Mouse (Mus musculus): ENCODE data around the gene Olfr569. TPM values are rescaled to one million over a fixed set of nuclear protein-coding genes. Genes with fewer than 3 reads are reported as not detected.

Olfr569 gene
- polyA plus RNA-seq (2014; fragmentation: Illumina TruSeq; extraction: RNeasy Lipid Tissue Mini Kit (QIAGEN cat#74804); ENCODE audit: insufficient read depth, low read depth, low replicate concordance): not detected

GRCm38 (mm10) chr7:102890782-102891181 is at the start of gene Olfr569:
TSS of gene Olfr569 (minus strand) at chr7:102890882.

DNA sequence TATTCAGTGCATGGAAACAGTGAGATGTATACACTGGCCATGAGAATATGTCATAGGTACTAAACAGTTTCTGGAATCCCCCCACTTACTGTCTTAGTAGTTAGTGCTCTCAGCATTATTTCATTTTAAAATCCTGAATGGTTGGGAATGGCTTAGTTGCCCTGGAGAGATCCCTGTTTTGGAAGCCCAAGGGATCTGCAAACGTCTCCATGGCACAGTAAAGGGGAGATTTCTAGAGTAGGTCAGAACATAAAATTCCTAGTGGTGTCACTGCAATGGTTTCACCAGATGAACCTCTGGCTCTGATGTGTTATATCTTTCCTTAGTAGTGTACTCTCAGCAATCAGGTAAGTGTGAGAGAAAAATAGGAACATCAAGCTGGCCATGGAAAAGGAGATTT is 33.4 kb upstream of the Olfr569 start, which contains the start of gene Olfr572:
Gene Olfr572 (plus strand): TSS at position 301 of the 400 bp plus-strand sequence.

GRCm38 (mm10) chr7:102917032-102917875 is 26.6 kb upstream of the Olfr569 start, which contains the start of gene Olfr571:
TSS of gene Olfr571 (minus strand) at chr7:102917536.

GRCm38 (mm10) chr7:102876822-102877221 is 13.9 kb downstream of the Olfr569 start, which contains the start of gene Olfr568:
TSS of gene Olfr568 (plus strand) at chr7:102877122.

DNA sequence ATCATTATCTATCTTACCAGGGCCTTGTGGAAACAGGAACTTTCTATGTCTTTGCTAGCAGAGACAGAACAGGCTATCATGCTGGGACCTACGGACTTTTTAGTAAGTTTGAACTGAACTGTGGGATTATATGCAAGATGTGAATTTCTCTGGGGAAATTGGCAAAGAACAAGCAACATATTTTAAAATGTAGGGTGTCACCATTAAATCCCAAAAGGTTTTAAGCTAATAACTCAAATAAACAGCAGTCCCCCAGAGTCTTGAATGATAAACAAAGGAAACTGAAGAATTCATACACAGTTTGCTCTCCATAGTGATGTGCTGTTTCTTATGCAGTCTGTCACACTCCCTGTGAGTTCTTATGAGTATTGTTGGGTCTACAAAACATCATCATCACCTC is 32.0 kb downstream of the Olfr569 start, which contains the start of gene Olfr566:
Gene Olfr566 (minus strand): TSS at position 101 of the 400 bp plus-strand sequence.

Other genes with a start within 250 kb of the Olfr569 start
- gene Olfr555, start 232.1 kb downstream of the Olfr569 start, polyA plus RNA-seq (2014; fragmentation: Illumina TruSeq; extraction: RNeasy Lipid Tissue Mini Kit (QIAGEN cat#74804); ENCODE audit: insufficient read depth, low read depth, low replicate concordance): not detected
- gene Olfr556, start 226.0 kb downstream of the Olfr569 start, polyA plus RNA-seq (2014; fragmentation: Illumina TruSeq; extraction: RNeasy Lipid Tissue Mini Kit (QIAGEN cat#74804); ENCODE audit: insufficient read depth, low read depth, low replicate concordance): not detected
- gene Trim68, start 203.6 kb downstream of the Olfr569 start, polyA plus RNA-seq (2014; fragmentation: Illumina TruSeq; extraction: RNeasy Lipid Tissue Mini Kit (QIAGEN cat#74804); ENCODE audit: insufficient read depth, low read depth, low replicate concordance): 7.2 TPM
- gene Olfr557, start 195.0 kb downstream of the Olfr569 start, polyA plus RNA-seq (2014; fragmentation: Illumina TruSeq; extraction: RNeasy Lipid Tissue Mini Kit (QIAGEN cat#74804); ENCODE audit: insufficient read depth, low read depth, low replicate concordance): not detected
- gene Olfr558, start 188.7 kb downstream of the Olfr569 start, polyA plus RNA-seq (2014; fragmentation: Illumina TruSeq; extraction: RNeasy Lipid Tissue Mini Kit (QIAGEN cat#74804); ENCODE audit: insufficient read depth, low read depth, low replicate concordance): 0.21 TPM
- not detected for gene Olfr33, start 171.8 kb downstream of the Olfr569 start, polyA plus RNA-seq (2014; fragmentation: Illumina TruSeq; extraction: RNeasy Lipid Tissue Mini Kit (QIAGEN cat#74804); ENCODE audit: insufficient read depth, low read depth, low replicate concordance)
- not detected for gene Olfr559, start 163.4 kb downstream of the Olfr569 start, polyA plus RNA-seq (2014; fragmentation: Illumina TruSeq; extraction: RNeasy Lipid Tissue Mini Kit (QIAGEN cat#74804); ENCODE audit: insufficient read depth, low read depth, low replicate concordance)
- gene Olfr560, start 131.5 kb downstream of the Olfr569 start, polyA plus RNA-seq (2014; fragmentation: Illumina TruSeq; extraction: RNeasy Lipid Tissue Mini Kit (QIAGEN cat#74804); ENCODE audit: insufficient read depth, low read depth, low replicate concordance): not detected
- gene Olfr78, start 131.4 kb downstream of the Olfr569 start, polyA plus RNA-seq (2014; fragmentation: Illumina TruSeq; extraction: RNeasy Lipid Tissue Mini Kit (QIAGEN cat#74804); ENCODE audit: insufficient read depth, low read depth, low replicate concordance): not detected
- gene Olfr561, start 119.7 kb downstream of the Olfr569 start, polyA plus RNA-seq (2014; fragmentation: Illumina TruSeq; extraction: RNeasy Lipid Tissue Mini Kit (QIAGEN cat#74804); ENCODE audit: insufficient read depth, low read depth, low replicate concordance): not detected
- not detected for gene Olfr564, start 87.4 kb downstream of the Olfr569 start, polyA plus RNA-seq (2014; fragmentation: Illumina TruSeq; extraction: RNeasy Lipid Tissue Mini Kit (QIAGEN cat#74804); ENCODE audit: insufficient read depth, low read depth, low replicate concordance)
- gene Olfr566, start 32.1 kb downstream of the Olfr569 start, polyA plus RNA-seq (2014; fragmentation: Illumina TruSeq; extraction: RNeasy Lipid Tissue Mini Kit (QIAGEN cat#74804); ENCODE audit: insufficient read depth, low read depth, low replicate concordance): not detected
- gene Olfr568, start 13.8 kb downstream of the Olfr569 start, polyA plus RNA-seq (2014; fragmentation: Illumina TruSeq; extraction: RNeasy Lipid Tissue Mini Kit (QIAGEN cat#74804); ENCODE audit: insufficient read depth, low read depth, low replicate concordance): not detected
- gene Olfr570, start 3.7 kb upstream of the Olfr569 start, polyA plus RNA-seq (2014; fragmentation: Illumina TruSeq; extraction: RNeasy Lipid Tissue Mini Kit (QIAGEN cat#74804); ENCODE audit: insufficient read depth, low read depth, low replicate concordance): not detected
- gene Olfr571, start 26.7 kb upstream of the Olfr569 start, polyA plus RNA-seq (2014; fragmentation: Illumina TruSeq; extraction: RNeasy Lipid Tissue Mini Kit (QIAGEN cat#74804); ENCODE audit: insufficient read depth, low read depth, low replicate concordance): not detected
- gene Olfr572, start 33.5 kb upstream of the Olfr569 start, polyA plus RNA-seq (2014; fragmentation: Illumina TruSeq; extraction: RNeasy Lipid Tissue Mini Kit (QIAGEN cat#74804); ENCODE audit: insufficient read depth, low read depth, low replicate concordance): not detected
- not detected for gene Olfr573-ps1, start 51.7 kb upstream of the Olfr569 start, polyA plus RNA-seq (2014; fragmentation: Illumina TruSeq; extraction: RNeasy Lipid Tissue Mini Kit (QIAGEN cat#74804); ENCODE audit: insufficient read depth, low read depth, low replicate concordance)
- not detected for gene Olfr574, start 57.6 kb upstream of the Olfr569 start, polyA plus RNA-seq (2014; fragmentation: Illumina TruSeq; extraction: RNeasy Lipid Tissue Mini Kit (QIAGEN cat#74804); ENCODE audit: insufficient read depth, low read depth, low replicate concordance)
- gene Olfr575, start 67.9 kb upstream of the Olfr569 start, polyA plus RNA-seq (2014; fragmentation: Illumina TruSeq; extraction: RNeasy Lipid Tissue Mini Kit (QIAGEN cat#74804); ENCODE audit: insufficient read depth, low read depth, low replicate concordance): not detected
- not detected for gene Olfr576, start 71.8 kb upstream of the Olfr569 start, polyA plus RNA-seq (2014; fragmentation: Illumina TruSeq; extraction: RNeasy Lipid Tissue Mini Kit (QIAGEN cat#74804); ENCODE audit: insufficient read depth, low read depth, low replicate concordance)
- gene Olfr577, start 85.1 kb upstream of the Olfr569 start, polyA plus RNA-seq (2014; fragmentation: Illumina TruSeq; extraction: RNeasy Lipid Tissue Mini Kit (QIAGEN cat#74804); ENCODE audit: insufficient read depth, low read depth, low replicate concordance): not detected
- gene Olfr578, start 98.4 kb upstream of the Olfr569 start, polyA plus RNA-seq (2014; fragmentation: Illumina TruSeq; extraction: RNeasy Lipid Tissue Mini Kit (QIAGEN cat#74804); ENCODE audit: insufficient read depth, low read depth, low replicate concordance): not detected
- gene Olfr582, start 147.1 kb upstream of the Olfr569 start, polyA plus RNA-seq (2014; fragmentation: Illumina TruSeq; extraction: RNeasy Lipid Tissue Mini Kit (QIAGEN cat#74804); ENCODE audit: insufficient read depth, low read depth, low replicate concordance): not detected
- gene Olfr583, start 160.4 kb upstream of the Olfr569 start, polyA plus RNA-seq (2014; fragmentation: Illumina TruSeq; extraction: RNeasy Lipid Tissue Mini Kit (QIAGEN cat#74804); ENCODE audit: insufficient read depth, low read depth, low replicate concordance): not detected
- not detected for gene Olfr584, start 191.0 kb upstream of the Olfr569 start, polyA plus RNA-seq (2014; fragmentation: Illumina TruSeq; extraction: RNeasy Lipid Tissue Mini Kit (QIAGEN cat#74804); ENCODE audit: insufficient read depth, low read depth, low replicate concordance)
- not detected for gene Olfr585, start 206.8 kb upstream of the Olfr569 start, polyA plus RNA-seq (2014; fragmentation: Illumina TruSeq; extraction: RNeasy Lipid Tissue Mini Kit (QIAGEN cat#74804); ENCODE audit: insufficient read depth, low read depth, low replicate concordance)
- not detected for gene Olfr586, start 234.8 kb upstream of the Olfr569 start, polyA plus RNA-seq (2014; fragmentation: Illumina TruSeq; extraction: RNeasy Lipid Tissue Mini Kit (QIAGEN cat#74804); ENCODE audit: insufficient read depth, low read depth, low replicate concordance)
- not detected for gene Olfr588-ps1, start 250.0 kb upstream of the Olfr569 start, polyA plus RNA-seq (2014; fragmentation: Illumina TruSeq; extraction: RNeasy Lipid Tissue Mini Kit (QIAGEN cat#74804); ENCODE audit: insufficient read depth, low read depth, low replicate concordance)